Mouse (Mus musculus): ENCODE results near the gene Gm3047.
"Not testable (repeated sequence)": the region's sequence is repeated elsewhere in the genome, so short reads cannot be mapped to it uniquely, and the experiment has no call there.

The Gm3047 gene

GRCm38 (mm10) chr14:4555105-4555504, at the start of gene Gm3047:
TSS of gene Gm3047 (plus strand) at chr14:4555405.
- in situ Hi-C loops (cut with MboI), result not testable (repeated sequence)

All from mature B cell (primary cell).